Mouse (Mus musculus): Measurements from ENCODE around the gene Akap3. TPM values are rescaled to one million over a fixed set of nuclear protein-coding genes. Genes with fewer than 3 reads are reported as not detected.

The Akap3 gene
- total RNA-seq, 1 experiment, result 0.13 TPM

- Histone ChIP-seq H3K36me3 (ENCODE audit: control insufficient read depth, insufficient read depth, low read length, poor library complexity, severe bottlenecking) (no peaks in the 10 kb centered on the region), H3K9ac (ENCODE audit: insufficient read depth, low read depth, low read length, poor library complexity, severe bottlenecking) (no peak overlapping the region), H3K4me1 (ENCODE audit: control insufficient read depth in 2 of 2, insufficient read depth in 2 of 2, low read length in 2 of 2, poor library complexity in 1 of 2) (peaks cover 6 to 8% of the 10 kb centered on the region in 2 experiments; a peak in 2 of 4 replicates), H3K27ac (ENCODE audit: insufficient read depth, low read depth, low read length, poor library complexity, severe bottlenecking) (no peak overlapping the region), H3K9me3 (ENCODE audit: control insufficient read depth, insufficient read depth, low read depth, low read length) (no peaks in the 10 kb centered on the region), H3K4me3 (ENCODE audit: insufficient read depth in 1 of 2, low read depth in 1 of 2, low read length in 2 of 2, poor library complexity in 1 of 2, severe bottlenecking in 1 of 2) (no peak overlapping the region)
- peak; percentile 20; the same call in 1 of the 2 replicates for TF ChIP-seq MAFK (IDR thresholded peaks at IDR 0.05; ENCODE audit: insufficient read depth, low read depth, low read length)
- TF ChIP-seq ZC3H11A (IDR thresholded peaks at IDR 0.05; ENCODE audit: borderline replicate concordance, low read depth, low read length), result no peak
- TF ChIP-seq ZNF384 (IDR thresholded peaks at IDR 0.05; ENCODE audit: low read depth, low read length), result no peak
- no peak for TF ChIP-seq HCFC1 (IDR thresholded peaks at IDR 0.05; ENCODE audit: borderline replicate concordance, insufficient read depth, low read length)
- in situ Hi-C loops (cut with MboI; ENCODE audit: low sequenced_read_pairs in 2 of 2, unreplicated experiment in 2 of 2), result no loop called here
- peak; percentile 40 for DNase-seq (ENCODE audit: low read depth, low spot score)
Measured at GRCm38 (mm10) chr6:126815206-126815750, 37.6 kb upstream of the Akap3 start.

- Histone ChIP-seq H3K27ac (ENCODE audit: insufficient read depth, low read depth, low read length, poor library complexity, severe bottlenecking) (no peak overlapping the region), H3K9ac (ENCODE audit: insufficient read depth, low read depth, low read length, poor library complexity, severe bottlenecking) (no peak overlapping the region), H3K9me3 (ENCODE audit: control insufficient read depth, insufficient read depth, low read depth, low read length) (no peaks in the 10 kb centered on the region), H3K4me1 (ENCODE audit: control insufficient read depth in 2 of 2, insufficient read depth in 2 of 2, low read length in 2 of 2, poor library complexity in 1 of 2) (peaks cover 6 to 8% of the 10 kb centered on the region in 2 experiments; a peak in 2 of 4 replicates), H3K36me3 (ENCODE audit: control insufficient read depth, insufficient read depth, low read length, poor library complexity, severe bottlenecking) (peaks cover 2% of the 10 kb centered on the region; the same call in 1 of the 2 replicates), H3K4me3 (ENCODE audit: insufficient read depth in 1 of 2, low read depth in 1 of 2, low read length in 2 of 2, poor library complexity in 1 of 2, severe bottlenecking in 1 of 2) (no peak overlapping the region)
- no peak for DNase-seq (ENCODE audit: low read depth, low spot score)
- no peak for TF ChIP-seq ZNF384 (IDR thresholded peaks at IDR 0.05; ENCODE audit: low read depth, low read length)
- no peak for TF ChIP-seq CHD2 (IDR thresholded peaks at IDR 0.05; ENCODE audit: low read depth, low read length)
- TF ChIP-seq HCFC1 (IDR thresholded peaks at IDR 0.05; ENCODE audit: borderline replicate concordance, insufficient read depth, low read length), result no peak
- TF ChIP-seq ZC3H11A (IDR thresholded peaks at IDR 0.05; ENCODE audit: borderline replicate concordance, low read depth, low read length), result no peak
- no peak for TF ChIP-seq MAFK (IDR thresholded peaks at IDR 0.05; ENCODE audit: insufficient read depth, low read depth, low read length)
- in situ Hi-C loops (cut with MboI; ENCODE audit: low sequenced_read_pairs in 2 of 2, unreplicated experiment in 2 of 2), result no loop called here
Measured at GRCm38 (mm10) chr6:126816338-126816737, 36.6 kb upstream of the Akap3 start.

- Histone ChIP-seq H3K9me3 (ENCODE audit: control insufficient read depth, insufficient read depth, low read depth, low read length) (no peaks in the 10 kb centered on the region), H3K4me1 (ENCODE audit: control insufficient read depth in 2 of 2, insufficient read depth in 2 of 2, low read length in 2 of 2, poor library complexity in 1 of 2) (peaks cover 2 to 3% of the 10 kb centered on the region in 2 experiments; a peak in 2 of 4 replicates), H3K4me3 (ENCODE audit: insufficient read depth in 1 of 2, low read depth in 1 of 2, low read length in 2 of 2, poor library complexity in 1 of 2, severe bottlenecking in 1 of 2) (no peak overlapping the region), H3K36me3 (ENCODE audit: control insufficient read depth, insufficient read depth, low read length, poor library complexity, severe bottlenecking) (peaks cover 30% of the 10 kb centered on the region), H3K9ac (ENCODE audit: insufficient read depth, low read depth, low read length, poor library complexity, severe bottlenecking) (no peak overlapping the region), H3K27ac (ENCODE audit: insufficient read depth, low read depth, low read length, poor library complexity, severe bottlenecking) (no peak overlapping the region)
- in situ Hi-C loops (cut with MboI; ENCODE audit: low sequenced_read_pairs in 2 of 2, unreplicated experiment in 2 of 2), result no loop called here
- DNase-seq (ENCODE audit: low read depth, low spot score), result no peak
- TF ChIP-seq MAFK (IDR thresholded peaks at IDR 0.05; ENCODE audit: insufficient read depth, low read depth, low read length) (no peak), CHD2 (IDR thresholded peaks at IDR 0.05; ENCODE audit: low read depth, low read length) (no peak), ZNF384 (IDR thresholded peaks at IDR 0.05; ENCODE audit: low read depth, low read length) (no peak), HCFC1 (IDR thresholded peaks at IDR 0.05; ENCODE audit: borderline replicate concordance, insufficient read depth, low read length) (no peak), ZC3H11A (IDR thresholded peaks at IDR 0.05; ENCODE audit: borderline replicate concordance, low read depth, low read length) (no peak)
Measured at GRCm38 (mm10) chr6:126823087-126823486, 29.8 kb upstream of the Akap3 start.

- TF ChIP-seq HCFC1 (IDR thresholded peaks at IDR 0.05; ENCODE audit: borderline replicate concordance, insufficient read depth, low read length) (no peak), ZNF384 (IDR thresholded peaks at IDR 0.05; ENCODE audit: low read depth, low read length) (no peak)
- no peak overlapping the region for H3K9ac ChIP-seq (ENCODE audit: insufficient read depth, low read depth, low read length, poor library complexity, severe bottlenecking)
- no peak overlapping the region for H3K27ac ChIP-seq (ENCODE audit: insufficient read depth, low read depth, low read length, poor library complexity, severe bottlenecking)
- DNase-seq (ENCODE audit: low read depth, low spot score), result no peak
- no peaks in the 10 kb centered on the region for H3K9me3 ChIP-seq (ENCODE audit: control insufficient read depth, insufficient read depth, low read depth, low read length)
- no peak overlapping the region for H3K4me3 ChIP-seq (ENCODE audit: insufficient read depth in 1 of 2, low read depth in 1 of 2, low read length in 2 of 2, poor library complexity in 1 of 2, severe bottlenecking in 1 of 2)
- in situ Hi-C loops (cut with MboI; ENCODE audit: low sequenced_read_pairs in 2 of 2, unreplicated experiment in 2 of 2), result no loop called here
- peaks cover 27% of the 10 kb centered on the region for H3K36me3 ChIP-seq (ENCODE audit: control insufficient read depth, insufficient read depth, low read length, poor library complexity, severe bottlenecking)
- no peaks in the 10 kb centered on the region for H3K4me1 ChIP-seq (ENCODE audit: control insufficient read depth in 2 of 2, insufficient read depth in 2 of 2, low read length in 2 of 2, poor library complexity in 1 of 2)
Measured at GRCm38 (mm10) chr6:126836628-126837027, 16.3 kb upstream of the Akap3 start.

Measured in ES-E14 (cell line).